24 mouse cellular contexts compared by ENCODE assay signal in genomic region chr11:98287961-98288360, GRCm38 (mm10). TPM values are rescaled to one million over a fixed set of nuclear protein-coding genes. Genes with fewer than 3 reads are reported as not detected.
A peak's percentile ranks its signal among the peaks of the same experiment; 100 is the strongest.
DNase-seq lines count a peak whose midpoint lies in the region; ATAC-seq lines count a peak whose summit lies in the region.
"Had no signal": no experiment of that assay in that cellular context is flagged by ENCODE, and none has a peak within 500 bp of the region (broad histone marks: within the 10 kb centered on the region; RNA-seq: fewer than 3 reads in every experiment).

No protein-coding gene starts in this region.

- no peak overlapping the region for H3K4me2 ChIP-seq in hindbrain, embryonic 14.5 days (replicated peaks)
- H3K4me2 ChIP-seq in hindbrain, embryonic 12.5 days (replicated peaks) = no peak overlapping the region
- no peak overlapping the region for H3K4me2 ChIP-seq in neural tube, embryonic 15.5 days
- no peak overlapping the region for H3K4me2 ChIP-seq in midbrain, embryonic 15.5 days
- H3K4me2 ChIP-seq: embryonic facial prominence, embryonic 12.5 days; kidney, embryonic 15.5 days; limb, embryonic 15.5 days; lung, embryonic 14.5 days had no signal

- peaks cover 42% of the 10 kb centered on the region for H3K4me1 ChIP-seq in hindbrain, embryonic 14.5 days (replicated peaks; ENCODE audit: control insufficient read depth, insufficient read depth, low read length)
- peaks cover 18% of the 10 kb centered on the region for H3K4me1 ChIP-seq in hindbrain, embryonic 12.5 days
- peaks cover 49% of the 10 kb centered on the region for H3K4me1 ChIP-seq in neural tube, embryonic 15.5 days
- peaks cover 34% of the 10 kb centered on the region for H3K4me1 ChIP-seq in midbrain, embryonic 15.5 days

- ATAC-seq in hindbrain, embryonic 14.5 days (ENCODE audit: low FRiP score) = no peak
- ATAC-seq in hindbrain, embryonic 12.5 days (ENCODE audit: low FRiP score) = no peak
- ATAC-seq in neural tube, embryonic 15.5 days (ENCODE audit: low FRiP score) = no peak
- ATAC-seq in midbrain, embryonic 15.5 days (replicated peaks) = no peak
- ATAC-seq: intestine, postnatal 0 days had no signal

- H3K4me3 ChIP-seq in hindbrain, embryonic 14.5 days (replicated peaks; ENCODE audit: low read length) = no peak overlapping the region
- no peak overlapping the region for H3K4me3 ChIP-seq in hindbrain, embryonic 12.5 days
- H3K4me3 ChIP-seq in neural tube, embryonic 15.5 days (replicated peaks) = no peak overlapping the region
- H3K4me3 ChIP-seq in midbrain, embryonic 15.5 days = no peak overlapping the region
- H3K4me3 ChIP-seq: embryonic facial prominence, embryonic 12.5 days; kidney, embryonic 15.5 days; limb, embryonic 15.5 days had no signal

- H3K36me3 ChIP-seq in hindbrain, embryonic 14.5 days (replicated peaks; ENCODE audit: control insufficient read depth, insufficient read depth) = no peaks in the 10 kb centered on the region
- no peaks in the 10 kb centered on the region for H3K36me3 ChIP-seq in hindbrain, embryonic 12.5 days
- no peaks in the 10 kb centered on the region for H3K36me3 ChIP-seq in neural tube, embryonic 15.5 days
- H3K36me3 ChIP-seq in midbrain, embryonic 15.5 days (replicated peaks) = no peaks in the 10 kb centered on the region
- H3K36me3 ChIP-seq: embryonic facial prominence, embryonic 12.5 days; kidney, embryonic 15.5 days; limb, embryonic 15.5 days had no signal

- 42% methylated on average over 7 of the region's 7 CpGs for WGBS in hindbrain, embryonic 14.5 days
- WGBS in hindbrain, embryonic 12.5 days = 44% methylated on average over 7 of the region's 7 CpGs
- 46% methylated on average over 7 of the region's 7 CpGs for WGBS in neural tube, embryonic 15.5 days
- WGBS in midbrain, embryonic 15.5 days = 52% methylated on average over 7 of the region's 7 CpGs

- peak overlapping the region; percentile 38; the same call in 1 of the 2 replicates for H3K27ac ChIP-seq in hindbrain, embryonic 14.5 days
- H3K27ac ChIP-seq in hindbrain, embryonic 12.5 days = no peak overlapping the region
- H3K27ac ChIP-seq in neural tube, embryonic 15.5 days (replicated peaks) = peak overlapping the region; percentile 4; the same call in 1 of the 2 replicates
- H3K27ac ChIP-seq in midbrain, embryonic 15.5 days = no peak overlapping the region
- H3K27ac ChIP-seq: embryonic facial prominence, embryonic 12.5 days; kidney, embryonic 15.5 days; limb, embryonic 15.5 days; liver, embryonic 14.5 days; stomach, postnatal 0 days had no signal

- DNase-seq in cerebellum, adult 9-11 months = peak; percentile 13
- DNase-seq in cerebellum, postnatal 36 days = no peak
- no peak for DNase-seq in hindbrain, embryonic 14.5 days (ENCODE audit: low spot score)
- DNase-seq in right cerebral cortex, postnatal 14 days = peak; percentile 58
- DNase-seq in right cerebral cortex, postnatal 36 days (ENCODE audit: low spot score in 2 of 2) = no peak
- DNase-seq: adrenal gland, postnatal 25 days; cerebellum, adult 11 months; gastrocnemius, postnatal 36 days; left cerebral cortex, postnatal 4 days; lung, embryonic 14.5 days; lung, postnatal 4 days; midbrain, embryonic 14.5 days; thymus, adult 2 months; thymus, postnatal 4 days had no signal

- no peak overlapping the region for H3K9ac ChIP-seq in hindbrain, embryonic 14.5 days
- no peak overlapping the region for H3K9ac ChIP-seq in hindbrain, embryonic 12.5 days
- no peak overlapping the region for H3K9ac ChIP-seq in neural tube, embryonic 15.5 days (replicated peaks)
- H3K9ac ChIP-seq in midbrain, embryonic 15.5 days = no peak overlapping the region
- H3K9ac ChIP-seq: embryonic facial prominence, embryonic 12.5 days; kidney, embryonic 15.5 days; limb, embryonic 15.5 days; liver, embryonic 14.5 days; lung, embryonic 14.5 days had no signal

- H3K9me3 ChIP-seq in hindbrain, embryonic 14.5 days (ENCODE audit: control insufficient read depth, low read length) = no peaks in the 10 kb centered on the region
- H3K9me3 ChIP-seq in hindbrain, embryonic 12.5 days (replicated peaks) = no peaks in the 10 kb centered on the region
- H3K9me3 ChIP-seq in neural tube, embryonic 15.5 days (replicated peaks) = no peaks in the 10 kb centered on the region
- no peaks in the 10 kb centered on the region for H3K9me3 ChIP-seq in midbrain, embryonic 15.5 days
- H3K9me3 ChIP-seq: embryonic facial prominence, embryonic 12.5 days; kidney, embryonic 15.5 days; limb, embryonic 15.5 days had no signal

- no peaks in the 10 kb centered on the region for H3K27me3 ChIP-seq in hindbrain, embryonic 14.5 days (ENCODE audit: control insufficient read depth, insufficient read depth, low read length)
- peaks cover 10% of the 10 kb centered on the region for H3K27me3 ChIP-seq in hindbrain, embryonic 12.5 days
- H3K27me3 ChIP-seq in neural tube, embryonic 15.5 days (replicated peaks) = no peaks in the 10 kb centered on the region
- no peaks in the 10 kb centered on the region for H3K27me3 ChIP-seq in midbrain, embryonic 15.5 days (replicated peaks)
- H3K27me3 ChIP-seq: embryonic facial prominence, embryonic 12.5 days had no signal

RNA-seq across cellular contexts. Expression of gene Neurod2, which starts 41.5 kb away (rescaled TPM):
- polyA plus RNA-seq in hindbrain, embryonic 14.5 days (2014; fragmentation: Nextera tagmentation; extraction: Ambion mirVana) = 21.7 and 25.5 TPM in 2 replicates
- polyA plus RNA-seq in hindbrain, embryonic 12.5 days (2016; fragmentation: Nextera tagmentation; extraction: Ambion mirVana) = 7.2 and 10.2 TPM in 2 replicates
- polyA plus RNA-seq in neural tube, embryonic 15.5 days (2015; fragmentation: Nextera tagmentation; extraction: Ambion mirVana) = 13.7 and 16.3 TPM in 2 replicates
- 6.5 and 9.0 TPM in 2 replicates for polyA plus RNA-seq in midbrain, embryonic 15.5 days (2015; fragmentation: Nextera tagmentation; extraction: Ambion mirVana)
- polyA plus RNA-seq: heart, embryonic 14.5 days; intestine, postnatal 0 days; kidney, embryonic 15.5 days; limb, embryonic 15.5 days; liver, embryonic 14.5 days; lung, embryonic 14.5 days had no signal

Comparison
In these comparisons a context has a peak if more than half of its experiments do, and no peak if none do; other contexts are left out.
1. DNase-seq: peak in cerebellum, adult 9-11 months (single experiment) and right cerebral cortex, postnatal 14 days (single experiment); none in cerebellum, postnatal 36 days (0 of 2), hindbrain, embryonic 14.5 days (single experiment) and right cerebral cortex, postnatal 36 days (0 of 2).
2. H3K27ac ChIP-seq: peak in hindbrain, embryonic 14.5 days (single experiment) and neural tube, embryonic 15.5 days (single experiment); none in hindbrain, embryonic 12.5 days (single experiment) and midbrain, embryonic 15.5 days (single experiment).